Mouse (Mus musculus) heart, postnatal 0 days (tissue): ENCODE measurements around the gene Atp9a.

Experiments
- CTCF ChIP-seq: IDR thresholded peaks from 2 replicates; pipeline ENCODE4 v1.5.1; 2016; ENCODE audit warnings: antibody characterized with exemption, control low read depth, low read depth
- EP300 ChIP-seq: IDR thresholded peaks from 2 replicates; pipeline ENCODE4 v1.6.1; 2016; ENCODE audit warnings: antibody characterized with exemption, low read depth

DNA sequence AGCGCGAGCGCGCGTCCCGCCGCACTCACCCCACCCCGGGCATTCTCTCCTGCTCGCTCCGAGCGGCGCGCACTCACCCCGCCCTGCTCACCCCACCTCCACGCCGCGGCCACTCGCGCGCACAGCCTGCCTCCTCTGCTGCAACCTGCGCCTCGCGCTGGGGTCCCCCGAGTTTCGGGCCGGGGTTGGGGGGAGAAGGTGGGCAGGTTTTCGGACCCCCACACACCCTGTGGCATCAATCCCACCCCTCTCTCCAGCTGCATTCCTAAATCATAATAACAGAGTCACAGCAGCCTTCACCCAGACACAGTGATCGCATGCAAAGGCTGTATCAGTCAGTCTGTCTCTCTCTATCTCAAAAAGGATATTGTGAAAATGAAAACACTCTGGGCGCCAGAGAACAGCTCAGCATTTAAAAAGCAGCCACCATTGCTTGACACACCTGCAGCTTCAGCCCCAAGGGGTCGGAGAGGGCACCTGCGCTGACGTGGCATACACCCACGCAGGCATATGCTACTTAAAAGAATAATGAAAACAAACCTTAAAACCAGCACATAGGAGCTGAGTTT is at the start of gene Atp9a:
- no peak for TF ChIP-seq CTCF
- no peak for TF ChIP-seq EP300
